Comparison of ENCODE assay signal across 26 mouse cellular contexts in the genomic region with DNA sequence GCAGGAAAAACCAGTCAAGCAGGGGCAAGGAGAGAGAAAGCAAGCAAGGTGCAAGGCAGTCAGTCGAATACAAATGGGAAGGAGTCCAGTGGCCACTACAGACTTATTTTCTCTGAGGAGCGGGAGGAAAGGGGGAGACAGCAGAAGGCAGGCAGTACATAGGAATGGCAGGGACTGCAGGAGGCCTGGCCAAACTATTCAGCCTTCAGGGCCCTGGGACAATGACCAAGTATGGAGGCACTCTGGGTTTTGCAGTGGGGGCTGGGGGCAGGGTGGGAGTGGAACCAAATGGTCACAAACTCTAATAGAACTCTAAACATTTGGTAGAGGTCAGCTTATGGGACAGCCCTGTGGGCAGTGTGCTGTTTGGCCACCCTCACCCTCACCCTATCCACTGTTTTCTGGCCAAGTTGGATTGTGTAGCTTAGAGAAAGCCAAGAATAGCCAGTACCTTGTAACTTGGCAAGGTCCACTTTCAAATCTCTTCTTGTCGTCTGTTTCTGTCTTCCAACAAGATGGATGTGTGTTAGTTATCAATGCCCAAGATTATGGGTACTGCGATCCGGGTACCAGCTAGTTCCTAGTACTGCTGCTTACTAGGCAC.
DNase-seq lines count a peak whose midpoint lies in the region; ATAC-seq and TF ChIP-seq lines count a peak whose summit lies in the region.
"Had no signal": no experiment of that assay in that cellular context is flagged by ENCODE, and none has a peak within 500 bp of the region (broad histone marks: within the 10 kb centered on the region; RNA-seq: fewer than 3 reads in every experiment).

No protein-coding gene starts in this region.

- H3K4me3 ChIP-seq in heart, embryonic 16.5 days (ENCODE audit: low read length), result no peak overlapping the region
- no peak overlapping the region for H3K4me3 ChIP-seq in myocyte
- no peak overlapping the region for H3K4me3 ChIP-seq in forebrain, embryonic 11.5 days (ENCODE audit: low read depth, low read length)
- H3K4me3 ChIP-seq: hindbrain, embryonic 10.5 days; hindbrain, embryonic 15.5 days; intestine, embryonic 15.5 days; limb, embryonic 10.5 days; limb, embryonic 15.5 days; liver, embryonic 13.5 days; megakaryocyte, embryonic 14.5 days; midbrain, embryonic 12.5 days had no signal

- no peaks in the 10 kb centered on the region for H3K79me2 ChIP-seq in myocyte (ENCODE audit: control insufficient read depth, insufficient read depth)

- H3K9me3 ChIP-seq in heart, embryonic 16.5 days (replicated peaks; ENCODE audit: control insufficient read depth, low read length), result no peaks in the 10 kb centered on the region
- no peaks in the 10 kb centered on the region for H3K9me3 ChIP-seq in forebrain, embryonic 11.5 days (ENCODE audit: control insufficient read depth, low read length)
- H3K9me3 ChIP-seq: hindbrain, embryonic 10.5 days; hindbrain, embryonic 15.5 days; intestine, embryonic 15.5 days; limb, embryonic 10.5 days; limb, embryonic 15.5 days; liver, embryonic 13.5 days; midbrain, embryonic 12.5 days had no signal

- H3K4me1 ChIP-seq in heart, embryonic 16.5 days (ENCODE audit: control insufficient read depth, insufficient read depth, low read length), result peaks cover 44% of the 10 kb centered on the region
- no peaks in the 10 kb centered on the region; the same call in 1 of the 2 replicates for H3K4me1 ChIP-seq in forebrain, embryonic 11.5 days (replicated peaks; ENCODE audit: control insufficient read depth, insufficient read depth, low read length)
- H3K4me1 ChIP-seq: intestine, embryonic 15.5 days; liver, embryonic 13.5 days had no signal

- peak; percentile 43 for DNase-seq in cerebellum, adult 9-11 months
- DNase-seq in cerebellum, postnatal 25 days, result no peak
- DNase-seq in heart, adult 11 months, result peak; percentile 91
- DNase-seq in heart, postnatal 4 days, result no peak
- no peak for DNase-seq in heart, postnatal 36 days
- no peak for DNase-seq in forebrain, embryonic 11.5 days (ENCODE audit: low spot score)
- DNase-seq: adrenal gland, adult 8-10 months; cerebellum, adult 9-10 months; gastrocnemius, postnatal 10 days; kidney, adult 2 months; kidney, postnatal 36 days; liver, embryonic 13.5 days; lung, adult 18-20 months; lung, postnatal 4 days had no signal

- intact Hi-C loops in heart, postnatal 36 days (cut with DNase I), result no loop called here

- no peaks in the 10 kb centered on the region for H3K27me3 ChIP-seq in heart, embryonic 16.5 days (ENCODE audit: control insufficient read depth, insufficient read depth, low read length)
- peaks cover 6% of the 10 kb centered on the region for H3K27me3 ChIP-seq in myocyte (ENCODE audit: control insufficient read depth, insufficient read depth, insufficient read length)
- no peaks in the 10 kb centered on the region for H3K27me3 ChIP-seq in forebrain, embryonic 11.5 days (ENCODE audit: control insufficient read depth, insufficient read depth, low read length)
- H3K27me3 ChIP-seq: hindbrain, embryonic 15.5 days; intestine, embryonic 15.5 days; limb, embryonic 15.5 days; liver, embryonic 13.5 days; midbrain, embryonic 12.5 days had no signal

- WGBS in heart, embryonic 16.5 days, result 59% methylated on average over 5 of the region's 5 CpGs
- 83% methylated on average over 5 of the region's 5 CpGs for WGBS in forebrain, embryonic 11.5 days

- H3K9ac ChIP-seq in heart, embryonic 16.5 days (ENCODE audit: low read length), result no peak overlapping the region
- H3K9ac ChIP-seq in forebrain, embryonic 11.5 days (ENCODE audit: low read length), result no peak overlapping the region
- H3K9ac ChIP-seq: hindbrain, embryonic 15.5 days; intestine, embryonic 15.5 days; limb, embryonic 15.5 days; liver, embryonic 13.5 days; midbrain, embryonic 12.5 days had no signal

- H3ac ChIP-seq in myocyte (ENCODE audit: control insufficient read depth, insufficient read length), result no peak overlapping the region

- no peak overlapping the region for H3K4me2 ChIP-seq in heart, embryonic 16.5 days (ENCODE audit: low read depth, low read length)
- peak overlapping the region; percentile 35 for H3K4me2 ChIP-seq in myocyte (ENCODE audit: low read depth)
- H3K4me2 ChIP-seq in forebrain, embryonic 11.5 days (ENCODE audit: low read depth, low read length, severe bottlenecking), result no peak overlapping the region
- H3K4me2 ChIP-seq: hindbrain, embryonic 15.5 days; intestine, embryonic 15.5 days; limb, embryonic 15.5 days; liver, embryonic 13.5 days; midbrain, embryonic 12.5 days had no signal

- TF ChIP-seq POLR2A in myocyte (IDR thresholded peaks at IDR 0.05; ENCODE audit: insufficient read length, low read depth), result no peak

- 0 out of 2 replicates have a peak, but pooled peaks have one; percentile 28 for ATAC-seq in heart, embryonic 16.5 days (replicated peaks; ENCODE audit: extremely low read depth, insufficient read depth, low FRiP score)
- ATAC-seq in forebrain, embryonic 11.5 days (replicated peaks; ENCODE audit: low FRiP score), result no peak
- ATAC-seq: activated CD4-positive, CD25-positive, alpha-beta regulatory T cell, adult 4 months; forebrain, embryonic 14.5 days; intestine, embryonic 15.5 days; lung, postnatal 0 days had no signal

- no peaks in the 10 kb centered on the region for H3K36me3 ChIP-seq in heart, embryonic 16.5 days (ENCODE audit: control insufficient read depth, insufficient read depth)
- H3K36me3 ChIP-seq in myocyte (ENCODE audit: control insufficient read depth, insufficient read depth), result no peaks in the 10 kb centered on the region
- no peaks in the 10 kb centered on the region for H3K36me3 ChIP-seq in forebrain, embryonic 11.5 days (ENCODE audit: control insufficient read depth, insufficient read depth, low read length)
- H3K36me3 ChIP-seq: hindbrain, embryonic 10.5 days; hindbrain, embryonic 15.5 days; intestine, embryonic 15.5 days; limb, embryonic 10.5 days; limb, embryonic 15.5 days; liver, embryonic 13.5 days; midbrain, embryonic 12.5 days had no signal

- 0 out of 2 replicates have a peak overlapping the region, but pooled peaks have one; percentile 6 for H3K27ac ChIP-seq in heart, embryonic 16.5 days (ENCODE audit: low read length)
- H3K27ac ChIP-seq in forebrain, embryonic 11.5 days (ENCODE audit: low read depth, low read length), result no peak overlapping the region
- H3K27ac ChIP-seq: hindbrain, embryonic 10.5 days; hindbrain, embryonic 15.5 days; intestine, embryonic 15.5 days; limb, embryonic 10.5 days; limb, embryonic 15.5 days; liver, embryonic 13.5 days; midbrain, embryonic 12.5 days had no signal

TF ChIP-seq in myocyte, 11 proteins besides CTCF, POLR2A, EP300 and RAD21:
- TF ChIP-seq TCF3 (IDR thresholded peaks at IDR 0.05; ENCODE audit: insufficient read length, low read depth), result no peak

Comparison
In these comparisons a context has a peak if more than half of its experiments do, and no peak if none do; other contexts are left out.
1. DNase-seq: peak in cerebellum, adult 9-11 months (single experiment) and heart, adult 11 months (single experiment); none in cerebellum, postnatal 25 days (0 of 2), heart, postnatal 4 days (single experiment), heart, postnatal 36 days (0 of 2) and forebrain, embryonic 11.5 days (single experiment).